Mouse (Mus musculus): ENCODE data around the gene BC030867. TPM values are rescaled to one million over a fixed set of nuclear protein-coding genes. Genes with fewer than 3 reads are reported as not detected.

Gene BC030867
- polyA plus RNA-seq, 1 experiment from 2014 or later, result 13.5 TPM

GRCm38 (mm10) chr11:102297577-102298556, 49.2 kb downstream of the BC030867 start:
- WGBS, result 23% methylated on average over 27 of the region's 27 CpGs
- Histone ChIP-seq H3K27me3 (replicated peaks) (no peaks in the 10 kb centered on the region), H3K36me3 (peaks cover 3% of the 10 kb centered on the region; the same call in 1 of the 2 replicates)

DNA sequence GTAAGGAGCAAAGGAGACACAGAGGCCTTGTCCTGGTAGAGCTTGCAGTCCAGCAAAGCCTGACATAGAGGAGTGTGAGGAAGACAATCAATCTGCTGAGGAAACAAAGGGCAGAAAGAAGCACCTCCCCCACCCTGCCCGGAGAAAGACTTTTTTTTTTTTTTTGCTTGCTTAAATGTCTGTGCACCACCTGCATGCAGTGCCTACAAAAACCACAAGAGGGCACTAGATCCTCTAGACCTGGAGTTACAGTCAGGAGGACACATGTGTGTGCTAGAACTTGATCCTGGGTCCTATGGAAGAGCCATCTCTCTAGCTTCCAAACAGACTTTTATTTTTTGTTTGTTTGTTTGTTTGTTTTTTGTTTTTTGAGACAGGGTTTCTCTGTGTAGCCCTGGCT, 51.2 kb downstream of the BC030867 start:
- no peak overlapping the region for H3K4me2 ChIP-seq (replicated peaks)
- H3K4me3 ChIP-seq (replicated peaks), result no peak overlapping the region
- H3K36me3 ChIP-seq, result no peaks in the 10 kb centered on the region
- H3K27me3 ChIP-seq (replicated peaks), result no peaks in the 10 kb centered on the region
- H3K27ac ChIP-seq, result no peak overlapping the region
- no peak for ATAC-seq
- H3K9ac ChIP-seq, result no peak overlapping the region
- H3K9me3 ChIP-seq, result no peaks in the 10 kb centered on the region
- H3K4me1 ChIP-seq (replicated peaks), result peaks cover 5% of the 10 kb centered on the region; the same call in 1 of the 2 replicates
- WGBS, result 17% methylated on average over 1 of the region's 1 CpGs

More at GRCm38 (mm10) chr11:102297577-102298556, 49.2 kb downstream of the BC030867 start:
- Histone ChIP-seq H3K27ac (peak overlapping the region; percentile 100), H3K4me3 (replicated peaks) (peak overlapping the region; percentile 78), H3K9me3 (no peaks in the 10 kb centered on the region), H3K9ac (peak overlapping the region; percentile 87), H3K4me1 (replicated peaks) (peaks cover 16% of the 10 kb centered on the region; the same call in 1 of the 2 replicates), H3K4me2 (replicated peaks) (peak overlapping the region; percentile 93)
- no peak for ATAC-seq

DNA sequence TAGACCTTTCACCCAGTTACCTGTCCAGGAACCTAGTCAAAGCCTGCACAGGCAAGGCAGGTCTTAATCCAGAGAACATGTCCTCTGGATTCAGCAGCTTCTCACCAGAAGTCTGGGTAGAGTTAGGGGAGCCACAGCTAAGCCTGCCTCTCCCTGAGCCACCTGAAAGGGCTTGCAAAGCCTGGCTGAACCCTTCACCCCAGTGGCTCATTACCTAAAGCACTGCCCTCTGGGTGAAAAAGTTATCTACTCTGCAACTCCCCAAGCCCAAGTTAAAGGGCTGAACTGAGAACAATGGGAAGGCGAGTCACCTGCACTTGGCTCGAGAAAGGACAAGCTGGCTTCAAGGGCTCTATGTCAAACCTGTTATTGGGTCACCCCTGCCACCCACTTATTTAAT, 55.5 kb downstream of the BC030867 start:
- WGBS, result 46% methylated on average over 2 of the region's 2 CpGs
- no peak overlapping the region for H3K4me3 ChIP-seq (replicated peaks)
- H3K27me3 ChIP-seq (replicated peaks), result no peaks in the 10 kb centered on the region
- no peak overlapping the region for H3K9ac ChIP-seq
- H3K4me2 ChIP-seq (replicated peaks), result no peak overlapping the region
- H3K27ac ChIP-seq, result no peak overlapping the region
- H3K36me3 ChIP-seq, result peaks cover 17% of the 10 kb centered on the region
- H3K9me3 ChIP-seq, result no peaks in the 10 kb centered on the region
- ATAC-seq, result no peak
- H3K4me1 ChIP-seq (replicated peaks), result peaks cover 4% of the 10 kb centered on the region

DNA sequence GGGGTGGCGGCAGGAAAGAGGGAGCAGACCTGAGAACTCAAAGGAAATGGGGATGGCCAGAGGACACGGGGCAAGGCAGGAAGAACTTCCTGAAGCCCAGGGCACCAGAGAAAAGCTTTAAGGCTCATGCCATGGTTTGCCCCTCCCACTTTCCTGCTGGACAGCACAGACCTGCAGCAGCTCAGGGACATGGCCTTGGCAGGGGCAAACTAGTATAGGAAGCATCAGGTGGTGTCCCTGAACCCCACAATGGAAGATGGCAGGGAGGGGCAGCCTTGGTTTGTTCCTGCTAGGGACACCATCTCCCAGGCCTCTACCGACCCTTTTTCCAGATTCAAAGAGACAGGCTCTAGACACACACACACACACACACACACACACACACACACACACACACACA, 56.7 kb downstream of the BC030867 start:
- Histone ChIP-seq H3K4me2 (replicated peaks) (no peak overlapping the region), H3K27me3 (replicated peaks) (no peaks in the 10 kb centered on the region), H3K4me1 (replicated peaks) (peaks cover 15% of the 10 kb centered on the region), H3K27ac (no peak overlapping the region), H3K9me3 (no peaks in the 10 kb centered on the region), H3K4me3 (replicated peaks) (no peak overlapping the region), H3K9ac (no peak overlapping the region), H3K36me3 (peaks cover 17% of the 10 kb centered on the region)
- WGBS, result 68% methylated on average over 3 of the region's 3 CpGs
- ATAC-seq, result no peak

DNA sequence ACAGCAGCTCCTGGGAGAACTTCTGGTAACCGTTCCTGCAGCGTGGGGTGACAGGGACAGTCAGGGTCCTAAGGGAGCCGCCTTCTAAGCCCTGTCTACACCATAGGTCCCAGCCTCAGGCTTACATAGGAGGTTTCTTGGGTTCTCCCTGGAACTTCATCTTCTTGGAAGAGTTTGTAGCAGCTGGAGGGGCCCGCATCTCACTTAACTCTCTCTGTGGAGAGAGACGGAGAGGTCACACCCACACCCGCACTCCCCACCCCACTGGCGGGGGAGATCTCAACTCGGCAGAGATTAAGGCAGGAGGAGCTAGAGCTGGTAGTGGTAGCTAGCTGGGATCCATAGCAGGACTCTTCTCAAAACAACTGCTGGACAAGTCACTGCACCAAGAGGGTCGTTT, 59.4 kb downstream of the BC030867 start:
- WGBS, result 83% methylated on average over 9 of the region's 9 CpGs
- Histone ChIP-seq H3K9me3 (no peaks in the 10 kb centered on the region), H3K36me3 (peaks cover 36% of the 10 kb centered on the region), H3K27ac (no peak overlapping the region), H3K27me3 (replicated peaks) (no peaks in the 10 kb centered on the region), H3K4me2 (replicated peaks) (no peak overlapping the region), H3K4me1 (replicated peaks) (peaks cover 25% of the 10 kb centered on the region), H3K9ac (no peak overlapping the region), H3K4me3 (replicated peaks) (no peak overlapping the region)
- no peak for ATAC-seq

GRCm38 (mm10) chr11:102308979-102309378, 60.3 kb downstream of the BC030867 start:
- Histone ChIP-seq H3K27ac (peak overlapping the region; percentile 65), H3K4me3 (replicated peaks) (peak overlapping the region; percentile 42), H3K4me1 (replicated peaks) (peaks cover 25% of the 10 kb centered on the region), H3K9me3 (no peaks in the 10 kb centered on the region), H3K27me3 (replicated peaks) (no peaks in the 10 kb centered on the region), H3K36me3 (peaks cover 45% of the 10 kb centered on the region), H3K9ac (peak overlapping the region; percentile 36), H3K4me2 (replicated peaks) (peak overlapping the region; percentile 71)
- WGBS, result under 1% methylated on average over 27 of the region's 27 CpGs
- ATAC-seq, result peak; percentile 96

DNA sequence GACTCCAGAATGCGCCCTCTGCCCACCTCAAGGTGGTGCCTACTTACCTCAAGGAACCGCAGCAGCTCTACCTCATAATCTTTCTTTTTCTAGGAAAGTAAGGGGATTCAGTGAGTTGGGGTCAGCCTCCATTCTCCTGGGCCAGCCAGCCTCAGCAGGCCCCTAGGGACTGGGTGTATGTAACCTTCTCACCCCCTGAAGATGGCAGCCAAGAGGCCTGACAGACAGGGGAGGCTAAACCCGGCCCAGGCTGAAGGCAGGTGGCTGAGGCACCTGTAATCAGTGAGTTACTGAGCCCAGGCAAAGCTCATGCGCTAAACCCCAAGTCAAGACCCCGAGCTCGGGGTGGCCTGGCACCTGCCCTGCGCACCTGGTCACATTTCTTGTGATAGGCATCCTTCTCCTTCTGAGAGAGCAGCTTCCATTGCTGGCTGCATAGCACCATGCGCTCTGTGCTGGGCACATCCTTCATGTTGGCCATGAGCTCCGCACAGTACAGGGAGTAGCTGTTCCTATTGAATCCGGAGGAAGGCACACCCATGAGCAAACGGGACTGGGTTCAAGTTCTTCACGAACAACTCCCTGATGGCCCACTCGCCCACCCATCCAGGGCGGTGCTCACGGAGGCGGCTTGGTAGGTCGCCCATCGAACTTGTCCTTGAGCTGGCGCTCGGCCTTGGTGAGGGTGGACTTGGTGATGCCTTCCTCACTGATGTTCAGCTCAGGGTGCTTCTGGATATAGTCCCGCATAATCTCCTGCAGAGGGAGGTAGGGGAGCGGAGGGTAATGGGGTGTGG, 61.3 kb downstream of the BC030867 start:
- peaks cover 25% of the 10 kb centered on the region for H3K4me1 ChIP-seq (replicated peaks)
- ATAC-seq, result 0 out of 2 replicates have a peak, but pooled peaks have one; percentile 13
- WGBS, result 84% methylated on average over 22 of the region's 22 CpGs
- H3K4me3 ChIP-seq (replicated peaks), result peak overlapping the region; percentile 42
- H3K9me3 ChIP-seq, result no peaks in the 10 kb centered on the region
- H3K27ac ChIP-seq, result peak overlapping the region; percentile 65
- H3K27me3 ChIP-seq (replicated peaks), result no peaks in the 10 kb centered on the region
- peaks cover 48% of the 10 kb centered on the region for H3K36me3 ChIP-seq
- H3K9ac ChIP-seq, result peak overlapping the region; percentile 36; the same call in 1 of the 2 replicates
- peak overlapping the region; percentile 71 for H3K4me2 ChIP-seq (replicated peaks)

DNA sequence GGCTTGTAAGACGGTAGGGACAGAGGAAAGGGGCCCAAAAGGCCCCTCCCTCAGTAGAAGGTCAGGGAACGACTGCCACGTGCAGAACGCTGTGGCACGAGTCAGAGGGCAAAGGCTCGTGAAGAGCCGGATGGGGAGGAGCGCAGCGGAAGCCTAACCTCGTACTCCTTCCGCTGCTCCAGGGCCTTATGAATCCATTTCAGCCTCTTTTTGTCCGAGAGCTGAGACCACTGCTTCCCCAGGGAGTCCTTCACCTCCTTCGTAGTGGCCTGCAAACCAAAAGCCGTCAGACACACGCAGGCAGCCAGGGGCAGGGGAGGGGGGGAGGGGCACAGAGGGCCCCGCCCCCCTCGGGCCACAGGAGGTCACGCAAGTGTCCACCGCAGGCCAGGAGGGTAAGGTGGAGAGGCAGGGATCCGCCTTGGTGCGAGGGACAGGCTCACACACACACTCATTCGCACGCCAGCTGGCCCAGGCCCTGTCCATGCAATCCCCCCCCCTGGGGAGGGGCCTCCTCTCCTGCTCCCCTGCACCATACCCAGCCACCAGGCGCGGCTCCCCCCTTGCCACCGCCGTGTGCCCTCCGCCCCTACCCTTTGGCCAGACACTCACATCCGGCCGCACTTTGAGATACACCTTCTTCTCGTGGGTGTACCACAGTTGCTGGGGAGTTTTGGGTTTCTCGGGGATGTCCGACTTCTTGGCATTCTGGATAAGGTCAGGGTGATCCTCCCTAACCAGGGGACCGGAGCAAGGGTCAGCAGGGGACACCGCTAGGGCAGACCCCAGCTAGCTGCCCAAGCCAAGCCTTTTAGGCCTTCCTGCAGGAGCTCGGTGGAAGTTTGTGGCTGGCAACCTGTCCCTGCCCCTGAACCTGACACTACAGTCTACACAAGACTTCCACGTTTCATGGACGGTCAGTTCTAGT, 62.4 kb downstream of the BC030867 start:
- peak overlapping the region; percentile 71 for H3K4me2 ChIP-seq (replicated peaks)
- no peaks in the 10 kb centered on the region for H3K27me3 ChIP-seq (replicated peaks)
- ATAC-seq, result no peak
- peaks cover 34% of the 10 kb centered on the region for H3K4me1 ChIP-seq (replicated peaks)
- no peak overlapping the region for H3K4me3 ChIP-seq (replicated peaks)
- H3K36me3 ChIP-seq, result peaks cover 50% of the 10 kb centered on the region
- H3K9me3 ChIP-seq, result no peaks in the 10 kb centered on the region
- H3K27ac ChIP-seq, result peak overlapping the region; percentile 15; the same call in 1 of the 2 replicates
- peak overlapping the region; percentile 31 for H3K9ac ChIP-seq
- WGBS, result 45% methylated on average over 35 of the region's 38 CpGs

- H3K4me3 ChIP-seq (replicated peaks), result no peak overlapping the region
- ATAC-seq, result no peak
- H3K9me3 ChIP-seq, result no peaks in the 10 kb centered on the region
- H3K4me1 ChIP-seq (replicated peaks), result peaks cover 39% of the 10 kb centered on the region
- WGBS, result 85% methylated on average over 4 of the region's 4 CpGs
- H3K36me3 ChIP-seq, result peaks cover 45% of the 10 kb centered on the region
- H3K27ac ChIP-seq, result no peak overlapping the region
- H3K9ac ChIP-seq, result no peak overlapping the region
- H3K27me3 ChIP-seq (replicated peaks), result no peaks in the 10 kb centered on the region
- H3K4me2 ChIP-seq (replicated peaks), result no peak overlapping the region
These were observed 63.3 kb downstream of the BC030867 start for GRCm38 (mm10) chr11:102311966-102312365.

GRCm38 (mm10) chr11:102312586-102312985, 63.9 kb downstream of the BC030867 start:
- Histone ChIP-seq H3K9me3 (no peaks in the 10 kb centered on the region), H3K36me3 (peaks cover 39% of the 10 kb centered on the region), H3K9ac (no peak overlapping the region), H3K4me1 (replicated peaks) (peaks cover 39% of the 10 kb centered on the region), H3K27ac (no peak overlapping the region), H3K4me3 (replicated peaks) (no peak overlapping the region), H3K27me3 (replicated peaks) (no peaks in the 10 kb centered on the region), H3K4me2 (replicated peaks) (no peak overlapping the region)
- WGBS, result 78% methylated on average over 6 of the region's 6 CpGs
- ATAC-seq, result no peak

DNA sequence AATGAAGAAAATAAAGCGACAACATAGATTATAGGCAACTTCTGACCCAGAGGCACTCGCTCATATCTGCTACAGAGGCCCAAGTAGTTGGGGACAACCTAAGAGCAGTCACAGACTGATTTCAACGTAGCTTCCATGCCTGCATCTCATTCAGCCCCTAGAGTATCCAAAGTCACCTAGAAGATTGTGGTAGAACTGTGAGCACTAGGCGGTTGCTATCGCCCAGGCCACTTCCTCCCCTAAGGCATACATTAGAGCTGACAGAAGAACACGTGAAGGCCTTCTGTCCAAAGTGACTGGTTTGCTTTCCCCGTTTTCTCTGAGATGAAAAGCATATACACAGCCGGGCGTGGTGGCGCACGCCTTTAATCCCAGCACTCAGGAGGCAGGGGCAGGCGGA, 65.6 kb downstream of the BC030867 start:
- Histone ChIP-seq H3K9ac (no peak overlapping the region), H3K4me1 (replicated peaks) (peaks cover 33% of the 10 kb centered on the region), H3K4me3 (replicated peaks) (no peak overlapping the region), H3K4me2 (replicated peaks) (no peak overlapping the region), H3K27ac (no peak overlapping the region), H3K36me3 (peaks cover 33% of the 10 kb centered on the region), H3K27me3 (replicated peaks) (no peaks in the 10 kb centered on the region), H3K9me3 (no peaks in the 10 kb centered on the region)
- no peak for ATAC-seq
- 79% methylated on average over 12 of the region's 12 CpGs for WGBS

Measured in intestine, embryonic 15.5 days (tissue).